11 mouse cellular contexts compared by ENCODE assay signal in genomic region chr1:56983771-56984482, GRCm38 (mm10). TPM values are rescaled to one million over a fixed set of nuclear protein-coding genes. Genes with fewer than 3 reads are reported as not detected.
DNase-seq lines count a peak whose midpoint lies in the region; ATAC-seq and TF ChIP-seq lines count a peak whose summit lies in the region.
"Had no signal": no experiment of that assay in that cellular context is flagged by ENCODE, and none has a peak within 500 bp of the region (broad histone marks: within the 10 kb centered on the region; RNA-seq: fewer than 3 reads in every experiment).

No protein-coding gene starts in this region.

- H3K27me3 ChIP-seq in lung, embryonic 14.5 days (ENCODE audit: insufficient read depth, low read length), result peaks cover 86% of the 10 kb centered on the region
- peaks cover 100% of the 10 kb centered on the region for H3K27me3 ChIP-seq in midbrain, embryonic 10.5 days (ENCODE audit: low read depth, poor library complexity, severe bottlenecking)
- H3K27me3 ChIP-seq: CH12.LX had no signal

- H3K27ac ChIP-seq in lung, embryonic 14.5 days (ENCODE audit: low read depth), result no peak overlapping the region
- H3K27ac ChIP-seq in midbrain, embryonic 10.5 days (replicated peaks), result no peak overlapping the region

- DNase-seq in lung, embryonic 14.5 days, result peak; percentile 7
- no peak for DNase-seq in lung, postnatal 25 days (ENCODE audit: low spot score)
- DNase-seq in midbrain, embryonic 10.5 days (ENCODE audit: low spot score), result peak; percentile 29
- no peak for DNase-seq in spleen, postnatal 4 days (ENCODE audit: low spot score in 2 of 2)
- no peak for DNase-seq in right cerebral cortex, postnatal 14 days
- no peak for DNase-seq in kidney, adult 8-10 months
- DNase-seq in kidney, postnatal 36 days, result no peak
- DNase-seq: liver; lung, postnatal 4 days had no signal

- WGBS in lung, embryonic 14.5 days, result 2% methylated on average over 25 of the region's 25 CpGs
- WGBS in midbrain, embryonic 10.5 days, result under 1% methylated on average over 25 of the region's 25 CpGs

- no peak for TF ChIP-seq CTCF in lung, embryonic 14.5 days (IDR thresholded peaks at IDR 0.05; ENCODE audit: low read depth)

- ATAC-seq in lung, embryonic 14.5 days (ENCODE audit: insufficient read depth), result no peak
- ATAC-seq in granulocyte monocyte progenitor cell, adult 5-6 weeks (replicated peaks; ENCODE audit: poor library complexity, severe bottlenecking), result 0 out of 2 replicates have a peak, but pooled peaks have one; percentile 10

- no peak overlapping the region for H3K9ac ChIP-seq in lung, embryonic 14.5 days

- H3K4me3 ChIP-seq in lung, embryonic 14.5 days (ENCODE audit: low read depth, low read length), result no peak overlapping the region
- H3K4me3 ChIP-seq in midbrain, embryonic 10.5 days, result 0 out of 2 replicates have a peak overlapping the region, but pooled peaks have one; percentile 16

- H3K9me3 ChIP-seq in lung, embryonic 14.5 days (ENCODE audit: low read depth, low read length), result no peaks in the 10 kb centered on the region
- no peaks in the 10 kb centered on the region for H3K9me3 ChIP-seq in midbrain, embryonic 10.5 days (replicated peaks)

- H3K36me3 ChIP-seq in lung, embryonic 14.5 days (ENCODE audit: insufficient read depth), result no peaks in the 10 kb centered on the region
- H3K36me3 ChIP-seq in midbrain, embryonic 10.5 days, result no peaks in the 10 kb centered on the region

- H3K4me2 ChIP-seq in lung, embryonic 14.5 days, result no peak overlapping the region

- H3K4me1 ChIP-seq in lung, embryonic 14.5 days (ENCODE audit: insufficient read depth), result no peaks in the 10 kb centered on the region
- H3K4me1 ChIP-seq in midbrain, embryonic 10.5 days, result peaks cover 21% of the 10 kb centered on the region

RNA-seq across cellular contexts. Expression of gene Satb2, which starts 5.5 kb away (rescaled TPM):
- 0.61 and 0.79 TPM in 2 replicates for polyA plus RNA-seq in lung, embryonic 14.5 days (2014; fragmentation: Nextera tagmentation; extraction: Ambion mirVana)
- 1.0 and 1.9 TPM in 2 replicates for total RNA-seq in granulocyte monocyte progenitor cell, adult 5-6 weeks (2014; fragmentation: Nextera tagmentation)
- 0.56 and 7.2 TPM in 2 replicates for total RNA-seq in granulocyte monocyte progenitor cell, adult 5-6 weeks (2017)
- 0.81 and 1.1 TPM in 2 replicates for polyA plus RNA-seq in midbrain, embryonic 10.5 days (2016; fragmentation: Nextera tagmentation; extraction: Ambion mirVana)

Comparison
In these comparisons a context has a peak if more than half of its experiments do, and no peak if none do; other contexts are left out.
1. DNase-seq: peak in lung, embryonic 14.5 days (single experiment) and midbrain, embryonic 10.5 days (single experiment); none in lung, postnatal 25 days (single experiment), spleen, postnatal 4 days (0 of 2), right cerebral cortex, postnatal 14 days (single experiment), kidney, adult 8-10 months (0 of 2) and kidney, postnatal 36 days (0 of 2).